Mouse (Mus musculus) kidney, embryonic 14.5 days (tissue): Measurements from ENCODE around the gene Pin4. TPM values are rescaled to one million over a fixed set of nuclear protein-coding genes. Genes with fewer than 3 reads are reported as not detected.
"Not testable (repeated sequence)": the region's sequence is repeated elsewhere in the genome, so short reads cannot be mapped to it uniquely, and the experiment has no call there.

ENCODE experiments used
- ATAC-seq: fragments of 200-750 bp; cut with Nextera tagmentation; 2 replicates; pipeline ENCODE4 v1.8.0; 2017; ENCODE audit warnings: moderate number of reproducible peaks, mild to moderate bottlenecking, moderate TSS enrichment, moderate library complexity; ENCODE audit not compliant: low FRiP score, low TSS enrichment
- H3K27ac ChIP-seq: fragments of 300-500 bp; sonication (generic); 2 replicates; pipeline ENCODE4 v1.5.1; 2014; ENCODE audit warnings: low read depth, mild to moderate bottlenecking, low read length, moderate library complexity, mixed read lengths
- H3K27me3 ChIP-seq: fragments of 300-500 bp; sonication (generic); 2 replicates; pipeline ENCODE4 v1.6.1; 2014; ENCODE audit warnings: mild to moderate bottlenecking, low read length; ENCODE audit not compliant: control insufficient read depth, insufficient read depth
- H3K36me3 ChIP-seq: fragments of 300-500 bp; sonication (generic); 2 replicates; pipeline ENCODE4 v1.6.1; 2014; ENCODE audit warnings: low read length, mixed read lengths; ENCODE audit not compliant: control insufficient read depth, insufficient read depth
- H3K4me1 ChIP-seq: fragments of 300-500 bp; sonication (generic); 2 replicates; pipeline ENCODE4 v1.6.1; 2014; ENCODE audit warnings: low read length, mixed read lengths; ENCODE audit not compliant: control insufficient read depth, insufficient read depth
- H3K4me2 ChIP-seq: fragments of 300-500 bp; sonication (generic); replicated peaks from 2 replicates; pipeline ENCODE4 v1.6.1; 2014; ENCODE audit warnings: low read depth, mild to moderate bottlenecking, low read length
- H3K4me3 ChIP-seq: fragments of 300-500 bp; sonication (generic); 2 replicates; pipeline ENCODE4 v1.5.1; 2014; ENCODE audit warnings: mild to moderate bottlenecking, low read length
- H3K9ac ChIP-seq: fragments of 300-500 bp; sonication (generic); 2 replicates; pipeline ENCODE4 v1.6.1; 2014; ENCODE audit warnings: low read depth, mild to moderate bottlenecking, low read length, moderate library complexity
- H3K9me3 ChIP-seq: fragments of 300-500 bp; sonication (generic); 2 replicates; pipeline ENCODE4 v1.6.1; 2016; ENCODE audit warnings: low read length; ENCODE audit not compliant: control insufficient read depth
- WGBS: fragments of 180-500 bp; shearing (Covaris S2); extraction: QIAGEN DNeasy Blood & Tissue Kit; methylation state at CpG from one replicate; pipeline ENCODE4 v1.1.7; 2014; 5-methylcytosine and 5-hydroxymethylcytosine counted together
- polyA plus RNA-seq: library from polyadenylated mRNA; unstranded; fragments of >200 nt; fragmentation: Nextera tagmentation; extraction: Ambion mirVana; gene quantifications from 2 replicates; pipeline ENCODE4 v1.2.1, GENCODE M21; 2014

Pin4 gene
- polyA plus RNA-seq, 1 experiment from 2014 or later = 73.2 TPM

GRCm38 (mm10) chrX:102081076-102081475 lies 38.2 kb upstream of the Pin4 start:
- Histone ChIP-seq H3K27ac (no peak overlapping the region), H3K4me1 (0 out of 2 replicates have a peak, but pooled peaks cover 7% of the 10 kb centered on the region), H3K4me3 (no peak overlapping the region), H3K36me3 (no peaks in the 10 kb centered on the region; the same call in 1 of the 2 replicates), H3K4me2 (no peak overlapping the region), H3K9ac (no peak overlapping the region), H3K27me3 (no peaks in the 10 kb centered on the region), H3K9me3 (no peaks in the 10 kb centered on the region)
- peak; percentile 24; the same call in 1 of the 2 replicates for ATAC-seq
- WGBS = 68% methylated on average over 10 of the region's 10 CpGs

GRCm38 (mm10) chrX:102081573-102082279 lies 37.5 kb upstream of the Pin4 start:
- H3K27ac ChIP-seq = peak overlapping the region; percentile 7; the same call in 1 of the 2 replicates

GRCm38 (mm10) chrX:102082340-102082739 lies 36.9 kb upstream of the Pin4 start:
- 0 out of 2 replicates have a peak, but pooled peaks cover 7% of the 10 kb centered on the region for H3K4me1 ChIP-seq
- no peaks in the 10 kb centered on the region for H3K27me3 ChIP-seq
- H3K27ac ChIP-seq = peak overlapping the region; percentile 7; the same call in 1 of the 2 replicates
- ATAC-seq = no peak
- H3K4me2 ChIP-seq = no peak overlapping the region
- H3K4me3 ChIP-seq = no peak overlapping the region
- H3K36me3 ChIP-seq = no peaks in the 10 kb centered on the region; the same call in 1 of the 2 replicates
- WGBS = 53% methylated on average over 5 of the region's 5 CpGs
- H3K9me3 ChIP-seq = no peaks in the 10 kb centered on the region
- H3K9ac ChIP-seq = no peak overlapping the region

More at GRCm38 (mm10) chrX:102081573-102082279, 37.5 kb upstream of the Pin4 start:
- ATAC-seq = peak; percentile 85
- no peaks in the 10 kb centered on the region; the same call in 1 of the 2 replicates for H3K36me3 ChIP-seq
- no peak overlapping the region for H3K4me3 ChIP-seq
- no peak overlapping the region for H3K9ac ChIP-seq
- no peaks in the 10 kb centered on the region for H3K27me3 ChIP-seq
- H3K4me1 ChIP-seq = 0 out of 2 replicates have a peak, but pooled peaks cover 7% of the 10 kb centered on the region
- 37% methylated on average over 7 of the region's 7 CpGs for WGBS
- H3K4me2 ChIP-seq = no peak overlapping the region
- no peaks in the 10 kb centered on the region for H3K9me3 ChIP-seq

GRCm38 (mm10) chrX:102085798-102086443 lies 33.3 kb upstream of the Pin4 start:
- H3K4me1 ChIP-seq = 0 out of 2 replicates have a peak, but pooled peaks cover 7% of the 10 kb centered on the region
- WGBS = 86% methylated on average over 8 of the region's 8 CpGs
- no peaks in the 10 kb centered on the region for H3K9me3 ChIP-seq
- H3K4me3 ChIP-seq = no peak overlapping the region
- no peak overlapping the region for H3K27ac ChIP-seq
- no peak overlapping the region for H3K9ac ChIP-seq
- H3K36me3 ChIP-seq = no peaks in the 10 kb centered on the region
- H3K27me3 ChIP-seq = no peaks in the 10 kb centered on the region
- no peak overlapping the region for H3K4me2 ChIP-seq
- ATAC-seq = no peak

- Histone ChIP-seq H3K36me3 (no peaks in the 10 kb centered on the region), H3K27me3 (no peaks in the 10 kb centered on the region), H3K4me1 (no peaks in the 10 kb centered on the region), H3K27ac (no peak overlapping the region), H3K9ac (no peak overlapping the region), H3K4me3 (no peak overlapping the region), H3K4me2 (no peak overlapping the region), H3K9me3 (no peaks in the 10 kb centered on the region)
- no peak for ATAC-seq
- WGBS = 69% methylated on average over 3 of the region's 3 CpGs
Measured at GRCm38 (mm10) chrX:102090605-102091004, 28.6 kb upstream of the Pin4 start.

GRCm38 (mm10) chrX:102094381-102094904 lies 24.8 kb upstream of the Pin4 start:
- Histone ChIP-seq H3K27ac (no peak overlapping the region), H3K9ac (no peak overlapping the region), H3K36me3 (no peaks in the 10 kb centered on the region), H3K4me1 (no peaks in the 10 kb centered on the region), H3K27me3 (no peaks in the 10 kb centered on the region; the same call in 1 of the 2 replicates), H3K9me3 (no peaks in the 10 kb centered on the region), H3K4me2 (no peak overlapping the region), H3K4me3 (no peak overlapping the region)
- 80% methylated on average over 7 of the region's 7 CpGs for WGBS
- no peak for ATAC-seq

GRCm38 (mm10) chrX:102101886-102102285 lies 17.4 kb upstream of the Pin4 start:
- ATAC-seq = no peak
- Histone ChIP-seq H3K27me3 (no peaks in the 10 kb centered on the region), H3K4me3 (no peak overlapping the region), H3K4me2 (no peak overlapping the region), H3K27ac (no peak overlapping the region), H3K4me1 (no peaks in the 10 kb centered on the region), H3K9me3 (no peaks in the 10 kb centered on the region), H3K36me3 (no peaks in the 10 kb centered on the region), H3K9ac (no peak overlapping the region)
- WGBS = 62% methylated on average over 7 of the region's 7 CpGs

GRCm38 (mm10) chrX:102103830-102104229 lies 15.4 kb upstream of the Pin4 start:
- not testable (repeated sequence) for H3K9me3 ChIP-seq, H3K4me2 ChIP-seq, H3K9ac ChIP-seq, H3K27ac ChIP-seq, ATAC-seq, H3K4me3 ChIP-seq, H3K27me3 ChIP-seq, H3K36me3 ChIP-seq, H3K4me1 ChIP-seq
- WGBS = 71% methylated on average over 2 of the region's 2 CpGs

- not testable (repeated sequence) for H3K36me3 ChIP-seq, H3K4me2 ChIP-seq, H3K4me1 ChIP-seq, H3K9me3 ChIP-seq, H3K27ac ChIP-seq, ATAC-seq, H3K27me3 ChIP-seq, H3K9ac ChIP-seq, H3K4me3 ChIP-seq
- 76% methylated on average over 5 of the region's 5 CpGs for WGBS
Measured at GRCm38 (mm10) chrX:102109349-102109748, 9.9 kb upstream of the Pin4 start.
